Mouse (Mus musculus): Measurements from ENCODE around the gene Hist1h1a.

Hist1h1a gene

DNA sequence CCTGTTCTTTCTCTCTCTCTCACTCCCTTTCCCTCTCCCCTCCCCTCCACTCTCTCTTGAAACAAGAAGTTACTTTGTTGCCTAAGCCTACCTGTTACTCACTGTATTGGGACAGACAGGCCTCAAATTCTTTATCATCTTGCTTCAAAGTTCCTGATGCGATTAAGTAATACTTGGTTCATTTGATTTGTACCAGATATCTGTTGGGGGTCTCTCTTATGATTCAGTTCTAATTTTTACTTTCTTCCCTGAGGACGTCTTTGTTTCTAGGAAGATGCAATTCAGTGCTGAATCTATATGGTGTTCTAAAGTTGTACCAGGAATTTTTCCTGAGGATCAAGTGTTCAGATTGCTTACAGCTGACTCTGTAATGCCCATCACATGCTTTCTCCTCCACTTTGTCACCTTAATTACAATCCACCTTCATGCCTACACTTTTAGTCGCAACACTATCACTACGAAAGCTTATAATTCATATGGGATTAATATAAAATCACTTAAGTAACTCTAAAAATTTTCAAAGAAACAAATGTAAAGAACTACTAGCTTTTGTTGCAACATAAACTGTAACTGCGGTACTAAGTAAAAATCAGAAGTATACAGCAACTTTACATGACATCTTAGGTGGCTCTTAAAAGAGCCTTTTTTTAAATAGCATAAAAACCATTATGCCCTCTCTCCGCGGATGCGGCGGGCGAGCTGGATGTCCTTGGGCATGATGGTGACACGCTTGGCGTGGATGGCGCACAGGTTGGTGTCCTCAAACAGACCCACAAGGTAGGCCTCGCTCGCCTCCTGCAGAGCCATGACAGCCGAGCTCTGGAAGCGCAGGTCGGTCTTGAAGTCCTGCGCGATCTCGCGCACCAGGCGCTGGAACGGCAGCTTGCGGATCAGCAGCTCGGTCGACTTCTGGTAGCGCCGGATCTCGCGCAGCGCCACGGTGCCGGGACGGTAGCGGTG is 18.8 kb upstream of the Hist1h1a start:
- DNase-seq: peak; percentile 47

DNA sequence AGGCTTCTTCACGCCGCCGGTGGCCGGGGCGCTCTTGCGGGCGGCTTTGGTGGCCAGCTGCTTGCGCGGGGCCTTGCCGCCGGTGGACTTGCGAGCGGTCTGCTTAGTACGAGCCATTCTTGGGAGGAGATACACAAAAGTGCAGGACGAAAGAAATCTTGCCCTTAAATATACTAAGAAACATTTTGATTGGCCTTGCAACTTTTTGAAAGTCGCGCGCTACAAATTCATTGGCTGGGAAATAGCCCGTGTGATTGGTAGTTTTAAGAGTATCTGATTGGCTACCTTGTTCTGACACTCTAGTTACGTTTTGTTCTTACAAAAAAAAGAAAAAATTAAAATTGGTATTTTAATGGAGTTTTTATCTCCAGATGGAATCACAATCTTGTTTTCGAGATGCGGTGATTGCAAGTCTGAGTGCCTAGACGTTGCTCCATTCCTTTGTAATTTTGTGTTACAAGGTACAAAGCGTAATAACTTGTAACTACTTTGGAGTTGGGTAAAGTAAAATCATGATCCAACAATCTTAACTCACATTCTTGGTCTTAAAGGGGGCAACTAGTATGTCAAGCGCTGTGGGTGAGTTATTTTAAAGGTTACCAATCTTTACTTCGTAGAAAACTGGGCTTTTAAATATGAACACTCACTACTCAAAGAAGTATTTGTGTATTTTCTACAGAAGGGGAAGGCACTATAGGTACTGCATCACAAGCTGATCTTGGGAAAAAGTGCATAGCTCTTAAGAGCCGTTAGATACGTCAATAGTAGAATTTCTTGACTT is 17.9 kb upstream of the Hist1h1a start, which contains the start of gene Hist1h3c:
Gene Hist1h3c (minus strand): TSS at position 222 of the 781 bp plus-strand sequence.
- DNase-seq: peak; percentile 93

DNA sequence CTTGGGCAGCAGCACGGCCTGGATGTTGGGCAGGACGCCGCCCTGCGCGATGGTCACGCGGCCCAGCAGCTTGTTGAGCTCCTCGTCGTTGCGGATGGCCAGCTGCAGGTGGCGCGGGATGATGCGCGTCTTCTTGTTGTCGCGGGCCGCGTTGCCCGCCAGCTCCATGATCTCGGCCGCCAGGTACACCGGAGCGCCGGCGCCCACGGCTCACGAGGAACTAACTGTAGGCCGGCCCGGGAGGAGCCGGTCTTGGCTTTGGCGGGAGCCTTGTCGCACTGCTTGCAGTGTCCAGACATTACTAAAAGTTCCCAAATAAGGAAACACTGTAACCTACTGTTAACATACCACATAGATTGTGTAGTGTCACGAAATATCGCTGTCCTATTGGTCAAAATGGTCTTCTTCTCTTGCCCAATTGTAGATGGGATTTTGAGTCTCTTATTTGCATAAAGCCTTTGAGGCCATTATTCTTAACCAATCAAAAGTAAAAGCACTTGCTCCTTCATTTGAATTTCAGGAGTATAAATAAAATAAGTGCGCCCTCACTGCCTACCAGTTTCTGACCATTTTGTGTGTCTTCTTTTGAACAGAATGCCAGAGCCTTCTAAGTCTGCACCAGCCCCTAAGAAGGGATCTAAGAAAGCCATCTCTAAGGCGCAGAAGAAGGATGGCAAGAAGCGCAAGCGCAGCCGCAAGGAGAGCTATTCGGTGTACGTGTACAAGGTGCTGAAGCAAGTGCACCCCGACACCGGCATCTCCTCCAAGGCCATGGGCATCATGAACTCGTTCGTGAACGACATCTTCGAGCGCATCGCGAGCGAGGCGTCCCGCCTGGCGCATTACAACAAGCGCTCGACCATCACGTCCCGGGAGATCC is 17.0 kb upstream of the Hist1h1a start, which contains the start of gene Hist1h2bb:
Gene Hist1h2bb (plus strand): TSS at position 534 of the 880 bp plus-strand sequence.
- DNase-seq: peak; percentile 92

DNA sequence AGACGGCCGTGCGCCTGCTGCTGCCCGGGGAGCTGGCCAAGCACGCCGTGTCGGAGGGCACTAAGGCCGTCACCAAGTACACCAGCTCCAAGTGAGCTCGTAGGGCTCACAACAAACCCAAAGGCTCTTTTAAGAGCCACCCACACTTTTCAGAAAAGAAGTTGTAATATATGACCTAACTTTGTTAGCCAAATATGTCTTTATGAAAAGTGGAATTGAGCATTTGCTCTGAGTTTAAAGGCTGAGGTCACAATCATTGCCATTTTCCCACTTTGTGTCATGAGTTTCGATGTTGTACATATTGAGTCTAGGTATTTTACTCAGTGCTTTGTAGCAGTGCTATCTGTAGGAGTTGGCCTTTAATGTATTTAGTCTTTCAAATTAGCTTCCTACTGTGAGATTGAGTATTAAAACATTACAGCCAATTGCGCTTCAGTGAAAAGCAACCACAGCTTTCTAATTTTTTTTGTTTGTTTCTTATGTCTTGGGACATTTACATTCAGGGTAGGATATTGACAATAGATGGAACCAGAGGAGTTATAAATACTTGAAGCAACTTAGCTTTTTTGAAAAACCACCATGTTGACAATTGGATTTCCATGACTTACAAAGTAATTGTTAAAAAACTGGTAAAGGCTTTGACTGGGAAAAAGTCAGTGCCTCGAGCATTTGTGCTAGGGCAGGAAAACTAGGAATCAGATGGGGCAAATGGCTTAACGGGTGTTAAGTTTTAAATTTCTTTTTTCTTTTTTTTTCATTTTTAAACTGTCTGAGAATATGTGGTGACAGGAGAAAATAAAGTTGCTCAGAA is 16.2 kb upstream of the Hist1h1a start:
- peak; percentile 60 for DNase-seq

DNA sequence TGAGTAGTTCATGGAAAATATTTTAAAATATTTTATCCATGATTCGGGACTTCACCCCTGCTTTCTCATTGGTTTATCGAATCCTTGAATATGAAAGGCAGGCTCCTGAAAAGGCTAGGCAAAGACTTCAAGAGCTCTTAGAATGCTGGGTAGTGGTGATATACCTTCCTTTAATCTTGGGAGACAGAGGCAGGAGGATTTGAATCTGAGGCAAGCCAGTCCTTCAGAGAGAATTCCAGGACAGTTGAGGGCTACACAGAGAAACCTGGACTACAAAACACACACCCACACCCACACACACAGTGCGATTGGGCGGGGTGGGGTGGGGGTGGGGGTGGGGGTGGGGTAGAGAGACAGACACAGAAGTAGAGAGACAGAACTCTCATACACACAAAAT is 15.6 kb upstream of the Hist1h1a start:
- peak; percentile 58 for DNase-seq

DNA sequence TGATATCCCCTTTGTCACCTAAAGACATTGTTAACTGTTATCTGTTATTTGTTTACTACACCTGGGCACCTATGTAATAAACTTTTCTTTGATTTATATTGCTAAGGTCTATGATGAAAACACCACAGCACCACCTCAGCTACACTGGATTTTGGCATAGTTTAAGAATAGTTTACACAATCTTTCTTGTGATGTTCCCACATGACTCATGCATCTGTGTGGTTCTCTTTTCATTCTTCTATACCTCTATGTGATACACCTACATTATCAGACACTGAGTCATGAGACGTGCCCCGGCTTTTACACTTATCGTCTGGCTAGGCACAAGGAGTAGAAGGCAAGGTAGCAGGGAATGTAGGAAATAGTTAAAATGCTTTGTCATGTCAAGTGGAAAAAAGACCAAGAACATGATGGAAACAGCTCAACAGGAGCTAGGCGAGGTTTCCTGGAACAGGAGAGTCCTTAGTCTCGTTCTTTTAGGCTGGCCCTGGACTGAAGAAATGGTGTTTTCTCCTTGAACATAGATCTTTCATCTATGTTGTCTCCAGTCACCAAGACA is 13.8 kb upstream of the Hist1h1a start:
- no peak for DNase-seq

DNA sequence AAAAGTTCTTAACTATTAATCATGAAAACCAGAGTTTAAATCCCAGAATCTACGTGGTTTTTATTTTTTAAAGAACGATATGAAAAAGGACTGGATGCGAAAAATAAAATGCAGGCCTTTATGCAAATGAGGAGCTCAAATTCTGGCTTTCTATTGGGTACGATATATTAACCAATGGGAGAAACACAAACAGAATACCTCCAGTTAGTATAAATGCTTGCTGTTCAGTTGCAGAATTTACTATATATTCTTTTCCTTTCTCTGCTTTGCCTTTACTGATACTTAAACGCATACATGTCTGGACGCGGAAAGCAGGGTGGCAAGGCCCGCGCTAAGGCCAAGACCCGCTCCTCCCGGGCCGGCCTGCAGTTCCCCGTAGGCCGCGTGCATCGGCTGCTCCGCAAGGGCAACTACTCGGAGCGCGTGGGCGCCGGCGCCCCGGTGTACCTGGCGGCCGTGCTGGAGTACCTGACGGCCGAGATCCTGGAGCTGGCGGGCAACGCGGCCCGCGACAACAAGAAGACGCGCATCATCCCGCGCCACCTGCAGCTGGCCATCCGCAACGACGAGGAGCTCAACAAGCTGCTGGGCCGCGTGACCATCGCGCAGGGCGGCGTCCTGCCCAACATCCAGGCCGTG is 12.5 kb upstream of the Hist1h1a start, which contains the start of gene Hist1h2ab:
Gene Hist1h2ab (plus strand): TSS at position 288 of the 639 bp plus-strand sequence.
- peak; percentile 88 for DNase-seq

DNA sequence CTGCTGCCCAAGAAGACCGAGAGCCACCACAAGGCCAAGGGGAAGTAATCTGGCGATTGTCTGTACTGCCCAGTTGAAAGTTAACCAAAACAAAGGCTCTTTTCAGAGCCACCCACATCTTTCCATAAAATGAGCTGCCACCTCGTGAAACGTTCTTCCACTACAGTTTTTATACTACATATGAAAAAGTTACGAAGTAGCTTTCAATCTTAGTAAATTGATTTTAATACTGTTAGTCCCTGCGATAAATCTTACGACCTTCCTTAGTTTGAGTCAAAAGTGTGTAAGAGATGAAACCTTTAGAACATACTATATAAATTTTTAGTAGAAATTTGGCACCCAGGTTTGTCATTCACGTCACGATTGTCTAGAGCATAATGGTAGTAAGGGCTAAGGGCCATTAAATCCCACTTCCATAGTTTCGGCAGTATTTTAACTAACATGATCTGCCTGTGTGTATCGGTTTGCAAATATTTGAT is 11.9 kb upstream of the Hist1h1a start:
- DNase-seq: peak; percentile 58

DNA sequence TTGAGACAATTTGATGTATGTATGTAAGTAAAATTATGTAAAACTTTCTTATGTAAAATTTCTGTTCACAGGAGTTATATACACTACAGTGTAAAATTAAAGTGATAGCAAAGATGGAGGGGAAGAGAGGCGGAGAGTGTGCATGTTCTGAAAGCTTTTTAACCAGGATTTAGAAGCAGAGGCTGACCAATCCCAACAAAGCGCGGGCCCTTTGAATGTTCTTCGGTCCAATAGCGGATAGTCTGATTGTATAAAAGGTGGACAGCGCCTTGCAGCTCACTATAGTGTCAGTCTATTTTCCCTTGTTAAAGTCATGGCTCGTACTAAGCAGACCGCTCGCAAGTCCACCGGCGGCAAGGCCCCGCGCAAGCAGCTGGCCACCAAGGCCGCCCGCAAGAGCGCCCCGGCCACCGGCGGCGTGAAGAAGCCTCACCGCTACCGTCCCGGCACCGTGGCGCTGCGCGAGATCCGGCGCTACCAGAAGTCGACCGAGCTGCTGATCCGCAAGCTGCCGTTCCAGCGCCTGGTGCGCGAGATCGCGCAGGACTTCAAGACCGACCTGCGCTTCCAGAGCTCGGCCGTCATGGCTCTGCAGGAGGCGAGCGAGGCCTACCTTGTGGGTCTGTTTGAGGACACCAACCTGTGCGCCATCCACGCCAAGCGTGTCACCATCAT is 11.3 kb upstream of the Hist1h1a start, which contains the start of gene Hist1h3b:
Gene Hist1h3b (plus strand): TSS at position 201 of the 675 bp plus-strand sequence.
- DNase-seq: peak; percentile 96

DNA sequence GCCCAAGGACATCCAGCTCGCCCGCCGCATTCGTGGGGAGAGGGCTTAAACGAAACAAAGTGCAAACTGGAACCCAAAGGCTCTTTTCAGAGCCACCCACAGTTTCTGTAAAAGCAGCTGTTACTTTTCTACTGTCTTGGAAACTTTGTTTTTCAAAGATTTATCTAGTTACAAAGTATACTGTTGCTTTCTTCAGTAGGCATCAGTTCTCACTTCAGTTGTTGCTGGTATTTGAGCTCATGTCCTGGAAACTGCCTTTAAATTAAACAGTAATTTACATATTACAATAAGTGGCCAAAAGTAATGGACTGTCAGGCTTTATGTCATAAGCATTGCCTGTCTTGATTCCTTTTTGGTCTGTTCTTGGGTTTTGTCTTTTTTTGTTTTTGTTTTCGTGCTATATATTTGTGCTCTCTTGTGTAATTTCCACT is 10.7 kb upstream of the Hist1h1a start:
- peak; percentile 37 for DNase-seq

DNA sequence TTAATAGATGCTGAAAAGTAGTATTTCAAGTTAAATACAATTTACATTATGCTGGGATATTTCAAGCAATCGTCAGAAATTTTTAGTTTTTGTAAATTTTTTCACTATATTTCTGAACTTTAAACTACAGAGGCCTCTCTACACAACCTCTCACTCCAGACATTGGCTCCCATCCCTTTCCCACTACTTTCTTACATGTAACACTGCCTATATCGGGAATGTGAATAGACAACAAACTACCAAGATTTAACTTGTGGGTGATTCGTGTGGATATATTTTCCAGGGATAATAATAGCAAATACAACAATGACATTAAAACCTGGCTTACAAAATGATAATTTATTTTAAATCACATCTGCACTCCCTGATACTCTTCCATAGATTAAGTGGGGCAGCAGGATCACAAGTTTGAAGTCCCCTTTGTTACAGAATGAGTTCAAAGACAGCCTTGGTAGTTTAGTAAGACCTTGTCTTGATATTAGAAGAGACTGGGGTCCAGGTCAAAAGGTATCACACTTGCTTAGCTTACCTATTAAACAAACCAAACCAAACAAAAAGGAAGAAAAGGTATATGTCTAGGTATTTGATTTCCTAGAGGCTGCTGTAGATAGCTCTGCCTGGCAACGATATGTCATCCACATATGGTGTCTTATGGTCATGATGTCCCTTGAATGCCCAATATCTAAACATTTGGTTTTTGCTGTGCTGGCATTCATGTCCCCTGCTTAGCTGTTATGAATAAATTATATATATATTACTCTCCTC is 10.0 kb upstream of the Hist1h1a start:
- no peak for DNase-seq

DNA sequence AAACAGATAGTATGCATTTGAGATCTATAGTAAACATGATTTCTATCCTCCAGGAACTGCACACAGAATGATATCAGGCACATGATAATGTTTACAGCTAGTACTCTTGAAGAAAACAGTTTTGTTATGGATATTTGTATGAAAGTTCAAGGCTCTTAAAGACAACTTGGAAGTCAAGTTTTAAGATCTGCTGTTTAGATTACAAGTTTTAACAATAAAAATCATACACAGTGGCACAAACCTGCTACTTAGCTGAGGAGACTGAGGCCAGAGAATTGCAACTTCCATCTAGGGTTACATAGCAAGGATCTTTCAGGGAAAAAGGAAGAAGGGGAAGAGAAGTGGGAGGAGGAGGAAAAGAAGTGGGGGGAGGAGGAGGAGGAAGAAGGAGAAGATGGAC is 8.5 kb upstream of the Hist1h1a start:
- no peak for DNase-seq

DNA sequence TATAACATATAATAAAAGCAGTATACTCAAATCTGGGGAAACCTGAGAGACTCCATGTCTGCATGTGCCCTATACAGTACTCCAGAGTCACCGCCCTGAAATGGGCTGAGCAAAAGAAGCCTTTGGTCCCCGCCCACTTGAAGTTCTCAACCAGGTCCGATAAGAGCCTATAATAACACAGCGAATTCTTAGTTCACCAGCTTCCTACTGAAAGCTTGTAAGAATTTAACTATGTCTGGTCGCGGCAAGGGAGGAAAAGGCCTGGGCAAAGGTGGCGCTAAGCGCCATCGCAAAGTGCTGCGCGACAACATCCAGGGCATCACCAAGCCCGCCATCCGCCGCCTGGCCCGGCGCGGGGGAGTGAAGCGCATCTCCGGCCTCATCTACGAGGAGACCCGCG is 6.7 kb upstream of the Hist1h1a start, which contains the start of gene Hist1h4b:
Gene Hist1h4b (plus strand): TSS at position 224 of the 400 bp plus-strand sequence.
- DNase-seq: peak; percentile 96

DNA sequence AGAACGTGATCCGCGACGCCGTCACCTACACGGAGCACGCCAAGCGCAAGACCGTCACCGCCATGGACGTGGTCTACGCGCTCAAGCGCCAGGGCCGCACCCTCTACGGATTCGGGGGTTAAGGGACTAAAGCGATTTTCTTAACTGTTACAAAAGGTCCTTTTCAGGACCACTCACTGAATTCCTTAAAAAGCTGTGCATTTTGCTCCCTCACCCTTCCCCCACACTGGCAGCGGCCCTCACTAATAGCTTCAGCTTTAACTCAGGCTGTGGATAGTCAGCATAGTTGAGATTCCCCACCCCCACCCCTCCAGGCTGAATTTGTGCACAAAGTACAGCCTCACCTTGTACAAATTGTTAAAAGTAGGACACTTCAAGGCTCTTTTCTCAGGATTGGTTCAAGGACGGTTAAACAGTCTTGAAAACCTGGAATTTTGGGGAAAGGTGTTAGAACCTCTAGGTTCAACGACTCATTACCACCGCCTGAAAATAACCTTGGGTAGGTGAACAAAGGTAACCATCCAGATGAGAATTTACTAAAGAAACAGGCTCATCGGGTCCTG is 6.2 kb upstream of the Hist1h1a start:
- peak; percentile 66 for DNase-seq

DNA sequence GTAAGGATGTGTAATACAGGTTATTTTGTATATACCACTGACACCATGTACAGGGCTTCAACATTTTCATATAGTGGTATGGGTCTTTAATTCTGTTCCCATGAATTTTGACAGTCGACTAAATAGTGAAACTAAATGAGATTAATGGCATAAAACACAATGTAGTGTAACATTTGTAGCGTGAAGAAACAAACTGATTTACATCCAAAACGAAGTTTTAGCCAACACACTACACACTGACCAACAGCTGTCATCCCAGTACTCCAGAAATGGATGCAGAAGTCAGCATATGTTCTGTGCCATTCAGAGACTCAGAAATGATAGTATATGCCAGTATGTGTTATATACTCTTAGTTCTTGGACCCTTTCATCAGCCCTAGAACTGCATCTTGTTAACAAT is 5.5 kb upstream of the Hist1h1a start:
- no peak for DNase-seq

DNA sequence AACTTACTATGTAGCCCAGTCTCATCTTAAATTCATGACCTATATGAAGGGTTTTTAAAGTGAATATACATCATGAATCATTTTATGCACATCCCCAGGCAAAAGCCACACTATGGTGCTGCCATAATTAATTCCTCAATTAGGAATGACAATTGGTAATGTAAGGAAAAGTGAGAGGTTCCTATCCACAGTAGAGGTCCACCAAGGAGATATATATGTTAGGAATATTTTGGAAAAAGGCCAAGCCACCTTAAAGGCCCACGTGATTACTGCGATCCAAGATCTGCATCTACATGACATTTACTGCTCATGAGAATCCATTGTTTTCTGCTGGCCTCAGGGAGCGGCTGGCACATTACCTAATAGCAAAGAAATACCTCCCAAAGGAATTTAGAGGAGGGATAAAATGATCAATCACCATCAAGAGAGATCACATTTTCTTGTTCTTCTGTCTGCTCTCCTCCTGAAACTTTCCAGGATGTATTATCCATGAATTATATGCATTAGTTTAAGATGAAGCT is 4.2 kb upstream of the Hist1h1a start:
- DNase-seq: no peak

DNA sequence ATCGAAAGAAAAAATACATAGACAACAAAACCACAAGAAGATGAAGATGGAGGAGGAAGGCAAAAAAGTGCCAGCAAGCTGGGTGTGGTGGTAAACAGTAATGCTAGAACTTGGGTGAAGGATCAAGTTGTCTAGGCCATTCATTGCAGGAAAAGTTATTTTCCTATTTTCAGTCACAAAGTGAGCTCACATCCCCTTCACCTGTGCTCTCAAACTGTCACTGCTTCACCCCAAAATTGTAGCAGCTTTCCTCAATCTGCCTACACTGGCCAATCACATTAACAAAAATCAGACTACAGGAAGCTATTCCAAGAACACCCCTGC is 3.6 kb upstream of the Hist1h1a start:
- no peak for DNase-seq

DNA sequence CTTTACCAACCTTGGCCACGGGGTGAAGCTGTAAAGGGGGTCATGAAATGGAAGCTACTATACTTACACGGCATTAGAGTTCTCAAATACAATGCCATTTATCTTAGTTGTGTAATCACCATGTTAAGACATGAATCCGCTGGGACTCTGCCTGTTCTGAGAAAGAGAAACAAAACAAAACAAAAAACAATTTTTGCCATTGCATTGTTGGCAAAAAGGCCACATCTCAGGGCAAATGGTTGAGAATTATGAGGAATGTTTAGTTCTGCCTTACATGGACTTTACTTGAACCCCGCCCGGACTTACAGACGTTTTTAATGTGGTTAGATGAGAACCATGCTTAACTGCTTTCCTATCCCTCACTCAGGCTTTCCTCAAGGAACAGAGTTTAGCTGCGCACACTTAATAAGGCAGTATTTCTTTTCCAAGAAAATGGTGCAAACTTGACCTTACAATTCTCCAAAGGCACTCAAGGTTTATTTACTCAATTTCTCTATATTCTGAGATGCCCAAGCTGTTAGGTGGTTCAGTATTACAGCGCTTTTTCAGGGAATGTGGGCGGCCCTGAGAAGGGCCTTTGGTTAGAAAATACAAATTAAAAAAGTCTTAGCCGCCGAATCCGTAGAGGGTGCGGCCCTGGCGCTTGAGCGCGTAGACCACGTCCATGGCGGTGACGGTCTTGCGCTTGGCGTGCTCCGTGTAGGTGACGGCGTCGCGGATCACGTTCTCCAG is 3.1 kb upstream of the Hist1h1a start:
- peak; percentile 74 for DNase-seq
